Mouse (Mus musculus): Measurements from ENCODE around the gene Gm10142. TPM values are rescaled to one million over a fixed set of nuclear protein-coding genes. Genes with fewer than 3 reads are reported as not detected.
"Not testable (repeated sequence)": the region's sequence is repeated elsewhere in the genome, so short reads cannot be mapped to it uniquely, and the experiment has no call there.

Gene Gm10142
- polyA plus RNA-seq, 1 experiment from 2014 or later, result not detected

- not testable (repeated sequence) for H3K27ac ChIP-seq; H3K9me3 ChIP-seq; H3K36me3 ChIP-seq; H3K4me2 ChIP-seq; ATAC-seq (ENCODE audit: insufficient number of reproducible peaks, insufficient read depth, low FRiP score, low TSS enrichment, low read depth); H3K4me3 ChIP-seq (replicated peaks); H3K9ac ChIP-seq (replicated peaks)
- 64% methylated on average over 3 of the region's 3 CpGs for WGBS
- peaks cover 39% of the 10 kb centered on the region for H3K4me1 ChIP-seq (replicated peaks)
- peaks cover 48% of the 10 kb centered on the region for H3K27me3 ChIP-seq
Measured at GRCm38 (mm10) chr10:77690356-77690807, 25.2 kb upstream of the Gm10142 start, which contains the start of gene Gm19402. Gene Gm19402, minus strand, starts transcription at chr10:77690757.

GRCm38 (mm10) chr10:77697133-77697532 is 18.5 kb upstream of the Gm10142 start, which contains the start of gene Gm9508:
Gene Gm9508, minus strand, starts transcription at chr10:77697233.
- H3K9ac ChIP-seq (replicated peaks), result no peak within 1 kb of the TSS
- no peak within 1 kb of the TSS for H3K27ac ChIP-seq
- H3K27me3 ChIP-seq, result no peaks in the 10 kb centered on the region
- H3K36me3 ChIP-seq, result no peaks in the 10 kb centered on the region
- ATAC-seq (ENCODE audit: insufficient number of reproducible peaks, insufficient read depth, low FRiP score, low TSS enrichment, low read depth), result no peak
- no peak within 1 kb of the TSS for H3K4me3 ChIP-seq (replicated peaks)
- no peaks in the 10 kb centered on the region for H3K9me3 ChIP-seq
- no peak within 1 kb of the TSS for H3K4me2 ChIP-seq
- WGBS, result 44% methylated on average over 4 of the region's 4 CpGs
- peaks cover 21% of the 10 kb centered on the region for H3K4me1 ChIP-seq (replicated peaks)

GRCm38 (mm10) chr10:77706326-77706725 is 9.3 kb upstream of the Gm10142 start, which contains the start of gene Gm10272:
Gene Gm10272, plus strand, starts transcription at chr10:77706626.
- Histone ChIP-seq H3K4me3 (replicated peaks) (no peak within 1 kb of the TSS), H3K4me2 (no peak within 1 kb of the TSS), H3K9me3 (peaks cover 42% of the 10 kb centered on the region), H3K36me3 (no peaks in the 10 kb centered on the region), H3K9ac (replicated peaks) (no peak within 1 kb of the TSS), H3K27ac (no peak within 1 kb of the TSS), H3K27me3 (no peaks in the 10 kb centered on the region), H3K4me1 (replicated peaks) (no peaks in the 10 kb centered on the region)
- ATAC-seq (ENCODE audit: insufficient number of reproducible peaks, insufficient read depth, low FRiP score, low TSS enrichment, low read depth), result no peak
- WGBS, result 91% methylated on average over 1 of the region's 1 CpGs

GRCm38 (mm10) chr10:77709831-77710230 is 5.8 kb upstream of the Gm10142 start:
- no peak overlapping the region for H3K4me3 ChIP-seq (replicated peaks)
- H3K4me2 ChIP-seq, result no peak overlapping the region
- no peaks in the 10 kb centered on the region for H3K27me3 ChIP-seq
- H3K4me1 ChIP-seq (replicated peaks), result no peaks in the 10 kb centered on the region
- 70% methylated on average over 3 of the region's 3 CpGs for WGBS
- H3K36me3 ChIP-seq, result no peaks in the 10 kb centered on the region
- no peak for ATAC-seq (ENCODE audit: insufficient number of reproducible peaks, insufficient read depth, low FRiP score, low TSS enrichment, low read depth)
- peaks cover 22% of the 10 kb centered on the region for H3K9me3 ChIP-seq
- no peak overlapping the region for H3K9ac ChIP-seq (replicated peaks)
- no peak overlapping the region for H3K27ac ChIP-seq

GRCm38 (mm10) chr10:77711157-77711556 is 4.5 kb upstream of the Gm10142 start, which contains the start of gene Gm10024:
Gene Gm10024, plus strand, starts transcription at chr10:77711457.
- not testable (repeated sequence) for H3K4me1 ChIP-seq (replicated peaks); H3K27me3 ChIP-seq; H3K4me2 ChIP-seq; ATAC-seq (ENCODE audit: insufficient number of reproducible peaks, insufficient read depth, low FRiP score, low TSS enrichment, low read depth); H3K27ac ChIP-seq; H3K36me3 ChIP-seq; H3K9ac ChIP-seq (replicated peaks); H3K4me3 ChIP-seq (replicated peaks)
- peaks cover 19% of the 10 kb centered on the region for H3K9me3 ChIP-seq

- no peak overlapping the region for H3K4me2 ChIP-seq
Measured at GRCm38 (mm10) chr10:77713734-77714133, 1.9 kb upstream of the Gm10142 start.

GRCm38 (mm10) chr10:77720299-77720698 is 4.7 kb downstream of the Gm10142 start, which contains the start of gene Krtap12-1:
Gene Krtap12-1, plus strand, starts transcription at chr10:77720599.
- 83% methylated on average over 1 of the region's 1 CpGs for WGBS
- not testable (repeated sequence) for H3K4me1 ChIP-seq (replicated peaks); H3K4me2 ChIP-seq; H3K9me3 ChIP-seq; ATAC-seq (ENCODE audit: insufficient number of reproducible peaks, insufficient read depth, low FRiP score, low TSS enrichment, low read depth); H3K36me3 ChIP-seq; H3K4me3 ChIP-seq (replicated peaks); H3K27me3 ChIP-seq; H3K27ac ChIP-seq; H3K9ac ChIP-seq (replicated peaks)

More at GRCm38 (mm10) chr10:77713734-77714133, 1.9 kb upstream of the Gm10142 start:
- no peak overlapping the region for H3K4me3 ChIP-seq (replicated peaks)
- H3K27ac ChIP-seq, result no peak overlapping the region
- no peak for ATAC-seq (ENCODE audit: insufficient number of reproducible peaks, insufficient read depth, low FRiP score, low TSS enrichment, low read depth)
- H3K4me1 ChIP-seq (replicated peaks), result no peaks in the 10 kb centered on the region
- no peak overlapping the region for H3K9ac ChIP-seq (replicated peaks)
- WGBS, result 57% methylated on average over 4 of the region's 4 CpGs
- H3K27me3 ChIP-seq, result no peaks in the 10 kb centered on the region
- H3K9me3 ChIP-seq, result peaks cover 11% of the 10 kb centered on the region; the same call in 1 of the 2 replicates
- H3K36me3 ChIP-seq, result no peaks in the 10 kb centered on the region

- WGBS, result 84% methylated on average over 8 of the region's 8 CpGs
- no peak for ATAC-seq (ENCODE audit: insufficient number of reproducible peaks, insufficient read depth, low FRiP score, low TSS enrichment, low read depth)
- Histone ChIP-seq H3K27ac (no peak overlapping the region), H3K36me3 (no peaks in the 10 kb centered on the region), H3K4me3 (replicated peaks) (no peak overlapping the region), H3K9me3 (peaks cover 6% of the 10 kb centered on the region; the same call in 1 of the 2 replicates), H3K4me2 (no peak overlapping the region), H3K4me1 (replicated peaks) (no peaks in the 10 kb centered on the region), H3K27me3 (no peaks in the 10 kb centered on the region), H3K9ac (replicated peaks) (no peak overlapping the region)
Measured at GRCm38 (mm10) chr10:77724855-77725254, 9.2 kb downstream of the Gm10142 start.

GRCm38 (mm10) chr10:77726186-77726585 is 10.6 kb downstream of the Gm10142 start, which contains the start of gene Gm10100:
Gene Gm10100, plus strand, starts transcription at chr10:77726486.
- Histone ChIP-seq H3K4me3 (replicated peaks) (no peak within 1 kb of the TSS), H3K4me2 (no peak within 1 kb of the TSS), H3K4me1 (replicated peaks) (no peaks in the 10 kb centered on the region), H3K9me3 (no peaks in the 10 kb centered on the region), H3K27me3 (no peaks in the 10 kb centered on the region), H3K27ac (no peak within 1 kb of the TSS), H3K36me3 (no peaks in the 10 kb centered on the region), H3K9ac (replicated peaks) (no peak within 1 kb of the TSS)
- ATAC-seq (ENCODE audit: insufficient number of reproducible peaks, insufficient read depth, low FRiP score, low TSS enrichment, low read depth), result no peak
- WGBS, result 21% methylated on average over 3 of the region's 3 CpGs

DNA sequence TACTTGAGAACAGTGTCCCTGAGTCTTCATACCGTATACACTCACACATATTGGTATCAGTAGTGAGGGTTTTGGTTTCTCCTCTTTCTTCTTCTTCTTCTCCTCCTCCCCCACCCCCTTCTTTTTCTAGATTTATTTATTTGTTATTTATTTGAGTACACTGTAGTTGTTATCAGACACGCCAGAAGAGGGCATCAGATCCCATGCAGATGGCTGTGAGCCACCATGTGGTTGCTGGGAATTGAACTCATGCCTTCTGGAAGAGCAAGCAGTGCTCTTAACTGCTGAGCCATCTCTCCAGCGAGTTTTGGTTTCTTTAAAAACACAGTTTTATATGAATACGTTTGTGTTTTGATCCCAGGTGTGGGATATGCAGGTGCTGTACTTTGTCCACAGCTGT is 12.7 kb downstream of the Gm10142 start:
- Histone ChIP-seq H3K4me2 (no peak overlapping the region), H3K27ac (no peak overlapping the region), H3K4me3 (replicated peaks) (no peak overlapping the region), H3K36me3 (no peaks in the 10 kb centered on the region), H3K4me1 (replicated peaks) (no peaks in the 10 kb centered on the region), H3K27me3 (no peaks in the 10 kb centered on the region), H3K9me3 (no peaks in the 10 kb centered on the region), H3K9ac (replicated peaks) (no peak overlapping the region)
- 61% methylated on average over 4 of the region's 4 CpGs for WGBS
- ATAC-seq (ENCODE audit: insufficient number of reproducible peaks, insufficient read depth, low FRiP score, low TSS enrichment, low read depth), result no peak

DNA sequence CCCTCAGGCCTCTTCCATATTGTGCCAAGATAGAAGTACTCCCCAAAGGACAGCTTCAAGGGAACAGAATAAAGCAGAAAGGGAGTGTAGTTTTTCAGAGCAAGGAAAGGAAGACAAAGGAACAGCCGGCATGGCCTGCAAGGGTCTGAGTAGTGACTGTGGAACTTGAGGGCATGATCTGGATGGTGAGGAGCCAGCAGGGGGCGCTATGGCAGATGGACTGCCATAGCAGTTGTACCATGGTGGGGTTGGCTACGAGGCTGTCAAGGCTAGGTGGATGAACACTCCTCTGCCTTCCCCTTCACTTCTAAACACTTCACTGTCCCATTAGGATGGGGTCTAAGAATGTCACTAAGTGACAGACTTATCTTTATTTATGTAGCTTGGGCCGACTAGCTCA is 13.6 kb downstream of the Gm10142 start:
- Histone ChIP-seq H3K36me3 (no peaks in the 10 kb centered on the region), H3K27ac (no peak overlapping the region), H3K4me3 (replicated peaks) (no peak overlapping the region), H3K27me3 (no peaks in the 10 kb centered on the region), H3K9ac (replicated peaks) (no peak overlapping the region), H3K4me1 (replicated peaks) (no peaks in the 10 kb centered on the region), H3K4me2 (no peak overlapping the region), H3K9me3 (peaks cover 5% of the 10 kb centered on the region; the same call in 1 of the 2 replicates)
- WGBS, result 55% methylated on average over 4 of the region's 4 CpGs
- no peak for ATAC-seq (ENCODE audit: insufficient number of reproducible peaks, insufficient read depth, low FRiP score, low TSS enrichment, low read depth)

DNA sequence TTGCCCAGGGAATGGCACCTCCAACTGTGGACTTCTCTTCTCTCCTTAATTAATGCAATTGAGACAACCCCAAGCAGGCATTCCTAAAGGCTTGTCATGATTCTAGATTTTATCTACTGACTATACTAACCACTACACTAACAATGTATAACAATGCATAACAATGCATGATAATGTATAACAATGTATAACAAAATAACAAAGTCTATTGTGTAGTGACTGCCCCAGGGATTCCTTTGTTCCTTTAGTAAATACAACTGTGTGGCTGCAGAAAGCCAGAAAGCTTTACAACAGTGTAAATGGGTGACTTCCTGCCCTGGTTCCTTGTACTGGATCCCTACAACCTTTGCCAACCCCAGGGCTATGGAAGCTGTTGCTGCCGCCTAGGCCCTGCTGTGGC is 20.3 kb downstream of the Gm10142 start:
- no peak for ATAC-seq (ENCODE audit: insufficient number of reproducible peaks, insufficient read depth, low FRiP score, low TSS enrichment, low read depth)
- Histone ChIP-seq H3K4me1 (replicated peaks) (peaks cover 12% of the 10 kb centered on the region), H3K9ac (replicated peaks) (no peak overlapping the region), H3K27ac (no peak overlapping the region), H3K27me3 (no peaks in the 10 kb centered on the region), H3K9me3 (peaks cover 19% of the 10 kb centered on the region), H3K36me3 (no peaks in the 10 kb centered on the region), H3K4me3 (replicated peaks) (no peak overlapping the region), H3K4me2 (no peak overlapping the region)
- 86% methylated on average over 1 of the region's 1 CpGs for whole genome bisulfite sequencing
